Mouse (Mus musculus): ENCODE results near the gene Rnf181.

Rnf181 gene

DNA sequence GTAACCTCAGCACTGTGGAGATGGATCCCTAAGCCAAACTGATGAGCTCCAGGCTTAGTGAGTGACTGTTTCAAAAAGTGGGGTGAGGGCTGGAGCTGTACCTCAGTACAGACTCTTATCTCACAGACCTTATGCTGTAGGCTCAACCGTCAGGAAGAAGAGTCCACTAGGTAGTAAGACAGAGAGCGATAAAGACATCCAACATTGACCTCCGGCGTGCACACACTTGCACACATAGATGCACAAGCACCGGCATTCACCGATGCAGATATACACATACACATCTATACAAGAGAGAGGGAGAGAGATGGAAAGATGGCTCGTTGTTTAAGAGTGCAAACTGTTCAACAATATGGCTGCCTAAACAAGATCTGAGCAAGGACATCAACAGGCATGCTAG is 17.2 kb upstream of the Rnf181 start:
- DNase-seq: no peak

DNA sequence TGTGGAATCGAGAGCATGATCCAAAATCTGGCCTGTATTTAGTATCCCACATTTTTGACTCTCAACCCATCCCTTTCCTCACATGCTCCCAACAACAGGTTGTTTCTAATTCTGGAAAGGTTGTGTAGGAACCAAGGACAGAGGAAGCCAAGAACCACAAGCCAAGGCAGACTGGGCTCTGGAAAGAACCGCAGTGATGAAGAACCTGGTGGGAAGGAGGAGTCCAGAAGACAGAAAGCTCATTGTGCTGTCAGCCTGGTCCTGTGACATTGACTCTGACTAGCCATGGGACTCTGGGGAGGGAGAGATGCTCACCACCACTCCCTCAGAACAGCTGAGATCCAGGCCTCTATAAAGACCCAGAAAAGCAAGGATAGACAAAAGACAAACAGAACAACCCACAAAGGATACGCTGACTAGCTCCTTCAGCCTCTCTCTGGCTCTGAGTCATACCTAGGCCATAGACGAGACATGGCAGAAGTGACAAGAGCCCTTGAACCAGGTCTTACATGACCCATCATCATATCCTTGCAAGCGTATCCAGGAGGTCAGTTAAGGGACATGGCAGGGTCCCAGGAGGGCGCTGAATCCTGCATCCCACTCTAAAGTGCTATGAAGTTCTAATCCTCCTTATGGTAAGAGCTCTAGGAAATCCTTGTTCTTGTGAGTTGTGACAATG is 16.5 kb upstream of the Rnf181 start:
- no peak for DNase-seq

DNA sequence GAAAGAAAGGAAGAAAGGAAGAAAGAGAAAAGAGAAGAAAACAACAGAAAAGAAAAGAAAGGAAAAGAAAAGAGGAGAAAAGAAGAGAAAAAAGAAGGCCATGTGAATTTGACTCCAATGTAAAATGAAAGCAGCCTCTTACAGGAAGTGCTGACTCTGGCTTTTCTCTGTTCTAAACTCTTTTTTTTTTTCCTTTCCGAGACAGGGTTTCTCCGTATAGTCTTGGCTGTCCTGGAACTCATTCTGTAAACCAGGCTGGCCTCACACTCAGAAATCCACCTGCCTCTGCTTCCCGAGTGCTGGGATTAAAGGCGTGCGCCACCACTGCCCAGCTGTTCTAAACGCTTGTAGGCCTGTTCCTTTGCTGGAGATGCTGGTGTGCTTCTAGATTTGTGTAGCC is 15.7 kb upstream of the Rnf181 start:
- DNase-seq: no peak

DNA sequence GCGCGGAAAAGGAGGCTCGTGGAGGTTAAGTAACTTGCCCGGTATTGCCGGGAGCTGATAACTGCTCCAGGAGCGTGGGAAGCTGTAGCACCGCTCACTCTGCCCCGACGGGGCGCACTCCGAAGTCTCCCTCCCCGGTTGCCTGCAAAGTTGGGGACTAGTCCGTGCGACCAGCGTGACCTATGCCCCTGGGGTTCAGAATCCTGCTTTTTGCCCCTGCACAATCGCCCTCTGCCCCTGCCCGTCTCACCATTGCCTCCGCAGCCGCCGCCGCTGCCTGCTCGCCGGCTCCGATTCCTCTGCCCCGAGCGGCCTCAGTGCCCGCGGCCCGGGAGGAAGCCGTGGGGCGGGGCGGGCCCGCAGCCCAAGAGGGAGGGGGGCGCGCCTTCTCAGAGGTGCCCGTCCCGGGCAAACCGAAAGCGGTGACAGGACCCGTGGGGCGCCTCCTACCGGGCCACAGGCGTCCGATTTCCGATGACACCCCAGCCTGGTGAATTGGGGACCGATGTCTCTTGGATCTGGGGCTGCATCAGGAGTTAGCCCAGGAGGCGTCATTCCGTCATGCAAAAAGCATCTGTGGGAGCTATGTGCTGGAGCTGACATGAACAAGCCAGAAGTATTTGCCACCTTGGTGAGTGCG is 13.5 kb upstream of the Rnf181 start, which contains the start of gene Vamp5:
TSS of gene Vamp5 (minus strand) at position 338 of the 640 bp plus-strand sequence.
- DNase-seq: peak; percentile 95

DNA sequence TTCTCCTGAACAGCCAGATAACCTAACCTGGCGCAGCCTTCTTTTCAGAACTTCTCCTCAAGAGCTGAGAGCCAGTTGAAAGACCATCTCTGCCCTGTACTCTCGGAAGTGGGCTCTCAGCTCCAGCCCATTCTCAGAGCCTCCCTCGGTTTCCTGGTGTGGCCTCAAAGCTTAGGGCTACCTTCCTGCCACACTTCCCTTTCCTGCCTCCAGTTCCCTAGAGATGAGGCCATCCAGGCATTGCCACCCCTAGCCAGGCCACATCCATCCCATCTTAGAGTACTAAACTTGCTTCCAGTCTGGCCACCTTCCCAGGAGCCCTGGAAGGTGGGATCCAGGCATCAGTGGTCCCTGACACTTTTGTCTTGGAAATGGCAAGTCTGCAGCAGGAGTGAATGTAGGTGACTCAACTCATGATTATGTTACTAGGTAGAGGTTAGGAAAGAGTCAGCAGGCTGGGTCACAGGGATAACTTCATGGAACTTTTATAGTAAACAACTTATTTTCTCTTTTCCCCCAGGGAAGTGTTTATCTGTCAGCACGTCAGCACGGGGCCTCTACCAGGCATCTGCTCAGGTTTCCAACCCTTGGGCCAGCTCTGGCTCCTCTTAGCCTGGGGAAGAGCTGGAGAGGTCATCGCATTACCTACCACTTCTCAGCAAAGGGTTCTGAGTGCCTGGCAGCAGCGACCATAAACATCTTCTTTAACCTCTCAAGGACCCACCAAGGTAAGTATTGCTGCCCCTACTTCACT is 12.8 kb upstream of the Rnf181 start:
- DNase-seq: peak; percentile 11

DNA sequence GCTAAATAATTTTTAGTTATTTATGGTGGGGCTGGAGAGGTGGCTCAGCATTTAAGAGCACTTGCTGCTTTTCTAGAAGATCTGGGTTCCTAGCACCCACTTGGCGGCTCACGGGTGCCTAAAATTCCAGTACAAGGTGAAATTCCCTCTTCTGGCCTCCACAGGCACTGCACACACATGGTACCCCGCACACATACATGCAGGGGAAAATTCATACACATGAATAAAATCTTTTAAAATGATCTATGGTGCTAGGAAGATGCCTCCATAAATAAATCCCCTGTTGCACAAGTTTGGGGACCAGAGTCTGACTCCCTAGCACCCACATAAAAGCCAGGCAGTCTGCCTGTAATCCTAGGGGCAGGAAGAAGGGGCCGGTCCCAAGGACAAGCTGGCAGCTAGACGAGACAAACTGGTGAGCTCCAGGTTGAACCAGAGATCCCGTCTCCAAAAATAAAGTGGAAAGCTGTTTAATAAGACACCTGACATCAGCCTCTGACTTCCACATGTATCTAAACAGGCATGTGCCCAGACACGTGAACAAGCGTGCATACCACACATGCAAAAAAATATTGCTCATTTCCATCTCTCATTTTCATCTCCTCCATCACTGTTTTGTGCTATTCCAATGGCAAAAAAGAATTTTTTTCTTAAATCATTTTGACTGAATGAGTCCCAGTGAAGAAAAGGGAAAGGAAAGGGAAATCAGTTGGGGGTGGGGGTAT is 11.9 kb upstream of the Rnf181 start:
- DNase-seq: no peak

DNA sequence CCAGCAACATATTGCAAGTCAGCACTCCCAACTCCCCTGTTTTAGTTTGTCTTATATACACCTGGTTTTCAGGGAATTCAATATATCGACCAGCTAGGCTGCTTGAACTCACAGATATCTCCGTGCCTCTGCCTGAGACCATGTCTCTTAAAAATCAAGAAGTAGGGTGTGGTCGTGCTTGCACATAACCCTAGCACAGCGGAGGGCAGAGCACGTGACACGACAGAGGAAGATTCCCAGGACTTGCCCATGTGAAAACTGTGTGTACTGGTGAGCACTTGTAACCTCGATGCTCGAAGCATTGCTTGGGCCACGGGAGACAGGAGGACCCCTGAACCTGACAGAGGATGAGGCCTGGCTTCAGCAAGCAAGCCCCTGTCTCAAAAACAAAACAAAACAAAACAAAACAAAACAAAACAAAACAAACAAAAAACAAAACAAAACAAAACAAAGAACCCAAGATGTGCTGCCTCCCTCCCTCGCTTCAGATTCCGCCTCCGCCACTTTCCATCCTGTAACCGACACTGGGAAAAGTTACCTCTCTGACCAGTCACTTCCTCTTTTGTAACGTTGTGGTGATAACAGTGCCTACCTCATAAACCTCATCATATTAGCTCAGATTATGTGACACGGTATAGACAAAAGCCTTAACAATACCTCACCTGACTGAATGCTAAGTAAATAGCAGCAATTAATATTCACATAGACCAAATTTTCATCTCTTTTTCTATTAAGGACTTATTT is 8.2 kb upstream of the Rnf181 start:
- peak; percentile 11 for DNase-seq

DNA sequence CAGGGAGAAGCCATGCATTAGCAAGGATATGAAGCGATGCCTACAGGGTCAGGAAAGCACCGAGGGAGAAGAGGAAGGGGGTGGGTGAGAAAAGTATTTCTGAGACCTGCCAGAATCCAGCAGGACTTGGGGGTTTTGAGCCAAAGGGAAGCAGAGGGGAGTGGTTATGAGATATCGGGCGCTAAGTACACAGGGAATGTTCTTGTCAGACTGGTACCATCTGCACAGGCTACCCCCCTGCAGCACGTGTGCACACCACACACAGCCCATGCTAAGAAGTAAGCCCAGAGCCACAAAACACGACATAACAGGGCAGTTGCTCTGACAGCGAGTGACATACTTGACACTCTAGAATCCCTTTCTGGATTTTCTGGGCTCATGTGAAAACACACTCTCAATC is 7.5 kb upstream of the Rnf181 start:
- DNase-seq: no peak

DNA sequence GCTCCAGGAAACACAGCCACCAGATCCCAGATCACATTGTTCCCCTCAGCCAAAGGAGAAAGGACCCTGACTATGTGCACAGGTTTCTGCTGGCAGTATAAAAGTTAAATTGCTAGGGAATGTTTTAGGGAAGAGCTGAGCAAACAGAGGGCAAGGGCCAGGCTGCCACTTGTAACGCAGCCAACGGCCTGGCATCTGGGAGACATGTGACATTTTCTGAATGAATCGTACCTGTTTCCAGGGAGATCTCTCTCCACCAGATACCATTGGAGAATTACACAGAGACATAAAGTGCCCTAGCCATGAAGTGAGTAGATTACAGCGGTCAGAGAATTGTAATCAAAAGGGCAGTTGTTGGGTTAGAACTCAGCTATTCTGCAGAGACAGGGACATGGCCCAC is 6.4 kb upstream of the Rnf181 start:
- no peak for DNase-seq

DNA sequence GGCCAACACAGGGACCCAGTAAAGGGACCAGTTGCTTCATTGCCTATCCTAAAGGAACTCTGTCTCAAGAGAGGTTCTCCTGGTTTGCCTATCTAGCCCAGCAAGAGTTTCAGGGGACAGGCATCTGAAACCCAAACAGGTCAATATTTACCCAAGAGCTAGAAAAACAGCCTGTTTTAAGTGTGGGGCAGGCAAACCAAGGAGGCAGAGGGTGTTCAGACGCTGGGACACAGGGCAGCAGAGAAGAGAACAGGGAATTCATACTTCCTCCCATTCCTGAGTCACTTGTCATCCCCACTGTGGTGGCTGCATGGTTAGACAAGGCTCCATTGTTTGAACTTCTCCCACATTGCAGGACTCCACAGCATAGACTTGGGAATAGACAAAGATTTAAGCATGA is 4.8 kb upstream of the Rnf181 start:
- no peak for DNase-seq

DNA sequence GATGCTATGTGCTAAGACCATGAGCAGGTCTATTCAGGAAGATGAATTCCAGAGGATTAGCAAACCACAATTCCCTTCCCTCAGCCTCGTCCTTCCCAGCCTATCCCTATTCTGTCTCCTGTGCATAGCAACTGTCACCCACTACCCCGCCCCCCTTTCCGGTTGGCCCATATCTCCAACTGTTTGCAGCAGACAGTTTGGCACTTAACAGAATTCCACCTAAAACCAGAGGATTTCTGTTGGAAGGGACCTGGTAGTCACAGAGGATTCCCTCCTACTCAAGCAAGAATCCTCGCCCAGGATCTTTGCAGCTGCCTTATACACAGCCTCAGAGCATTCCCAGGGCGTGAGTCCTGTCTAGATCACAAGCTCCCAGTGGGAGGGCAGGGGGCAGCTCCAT is 4.4 kb upstream of the Rnf181 start:
- no peak for DNase-seq

DNA sequence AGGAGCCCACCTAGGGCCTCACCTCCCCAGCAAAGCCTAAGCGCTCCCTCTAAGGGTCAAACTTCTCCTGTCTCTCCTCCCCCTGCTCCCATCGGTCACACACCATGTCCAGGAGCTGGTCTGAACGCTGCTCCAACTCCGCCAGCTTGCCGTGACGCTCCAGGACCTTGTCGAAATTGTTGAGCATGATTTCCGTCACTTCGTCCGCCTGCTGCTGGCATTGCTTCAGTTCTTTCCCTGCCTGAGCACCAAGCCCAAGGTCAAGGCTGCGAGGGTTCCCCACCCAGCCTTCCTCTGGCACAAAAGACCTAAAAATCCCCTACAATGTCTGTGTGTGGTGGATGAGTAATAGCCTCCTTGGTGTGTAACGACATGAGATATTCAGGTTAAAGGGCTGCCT is 3.3 kb upstream of the Rnf181 start:
- DNase-seq: no peak

DNA sequence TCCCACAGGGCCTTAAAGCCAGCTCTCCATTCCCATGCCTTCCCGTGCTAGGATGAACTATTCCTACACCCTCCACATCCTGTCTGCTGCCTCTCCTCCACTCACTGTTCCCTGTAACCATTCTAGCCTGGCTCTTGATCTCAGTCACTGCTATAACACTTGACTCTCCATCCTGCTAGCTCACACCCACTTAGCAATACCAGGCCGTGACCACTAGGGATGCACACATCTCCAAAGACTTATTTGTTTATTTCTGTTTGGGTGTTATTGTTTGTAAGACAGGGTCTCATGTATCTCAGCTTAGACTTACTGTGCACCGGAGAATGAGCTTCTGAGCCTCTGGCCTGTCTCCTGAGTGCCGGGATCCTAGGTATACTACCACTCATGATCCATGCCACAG is 2.8 kb upstream of the Rnf181 start:
- DNase-seq: no peak

DNA sequence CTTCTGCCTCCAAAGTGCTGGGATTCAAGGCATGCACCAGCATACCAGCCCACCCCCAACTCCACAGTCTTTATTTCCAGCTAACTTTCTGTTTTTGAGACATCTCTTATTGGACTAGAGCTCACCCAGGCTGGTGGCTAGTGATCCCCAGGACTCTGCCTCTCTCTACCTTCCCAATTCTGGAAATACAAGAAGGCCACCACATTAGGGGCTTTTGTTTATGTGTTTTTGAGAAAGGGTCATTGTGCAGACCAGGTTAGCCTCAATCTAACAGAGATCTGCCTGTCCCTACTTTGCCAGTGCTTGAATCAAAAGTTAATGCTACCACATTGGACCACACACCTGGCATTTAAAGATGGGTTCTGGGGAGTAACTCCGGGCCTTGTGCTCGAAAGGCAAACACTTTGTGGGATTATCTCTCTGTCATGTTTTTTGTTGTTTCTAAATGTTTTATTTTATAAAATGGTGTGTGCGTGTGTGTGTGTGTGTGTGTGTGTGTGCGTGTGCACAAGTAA is 761 bp upstream of the Rnf181 start:
- DNase-seq: no peak

DNA sequence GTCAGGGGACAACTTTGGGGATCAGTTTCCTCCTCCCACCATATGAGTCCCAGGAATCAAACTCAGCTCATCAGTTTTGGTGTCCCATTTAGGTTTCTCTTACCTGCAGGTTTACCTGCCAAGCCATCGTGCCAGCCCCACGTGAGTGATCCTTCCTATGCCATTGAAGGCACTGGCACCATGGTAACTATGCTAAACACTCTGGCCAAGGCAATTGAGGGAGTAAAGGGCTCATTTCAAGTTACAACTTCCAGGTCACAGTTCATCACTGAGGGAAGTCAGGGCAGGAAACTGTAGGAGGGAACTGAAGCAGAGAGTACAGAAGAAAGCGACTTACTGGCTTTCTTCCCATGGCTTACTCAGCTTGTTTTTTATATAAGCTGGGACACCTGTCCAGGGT is 452 bp downstream of the Rnf181 start:
- no peak for DNase-seq

DNA sequence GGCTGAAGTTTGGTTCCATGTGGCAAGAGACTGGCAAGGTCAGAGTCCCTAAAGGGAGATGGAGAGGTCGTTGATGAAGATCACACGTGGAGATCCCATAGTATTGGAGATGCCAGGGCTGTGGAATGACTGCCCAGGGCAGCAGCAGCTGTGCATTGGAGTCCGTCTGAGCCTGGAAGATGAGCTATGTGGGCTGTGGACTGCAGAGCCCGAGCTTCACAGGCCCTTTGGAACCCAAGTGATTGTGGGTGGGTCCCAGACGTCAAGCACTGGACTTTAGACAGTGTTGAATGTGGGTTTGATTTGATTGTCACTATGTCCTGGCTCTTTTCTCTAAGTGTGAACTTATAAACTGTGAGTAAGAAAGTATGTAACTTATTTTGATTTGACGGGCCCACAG is 1.8 kb downstream of the Rnf181 start:
- no peak for DNase-seq

DNA sequence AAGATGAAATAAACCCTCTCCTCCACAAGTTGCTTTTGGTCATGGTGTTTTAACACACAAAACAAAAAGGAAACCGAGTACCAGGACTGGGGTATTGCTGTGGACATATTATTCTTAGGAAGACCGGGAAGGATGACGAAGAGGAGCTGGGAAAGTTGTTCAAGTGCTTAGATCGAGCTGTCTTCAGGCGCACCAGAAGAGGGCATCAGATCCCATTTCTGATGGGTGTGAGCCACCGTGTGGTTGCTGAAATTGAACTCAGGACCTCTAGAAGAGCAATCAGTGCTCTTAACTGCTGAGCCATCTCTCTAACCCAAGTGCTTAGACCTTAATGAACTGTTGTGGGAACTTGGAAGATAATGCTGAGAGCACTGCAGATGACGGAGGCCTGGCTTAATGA is 2.7 kb downstream of the Rnf181 start:
- DNase-seq: no peak

DNA sequence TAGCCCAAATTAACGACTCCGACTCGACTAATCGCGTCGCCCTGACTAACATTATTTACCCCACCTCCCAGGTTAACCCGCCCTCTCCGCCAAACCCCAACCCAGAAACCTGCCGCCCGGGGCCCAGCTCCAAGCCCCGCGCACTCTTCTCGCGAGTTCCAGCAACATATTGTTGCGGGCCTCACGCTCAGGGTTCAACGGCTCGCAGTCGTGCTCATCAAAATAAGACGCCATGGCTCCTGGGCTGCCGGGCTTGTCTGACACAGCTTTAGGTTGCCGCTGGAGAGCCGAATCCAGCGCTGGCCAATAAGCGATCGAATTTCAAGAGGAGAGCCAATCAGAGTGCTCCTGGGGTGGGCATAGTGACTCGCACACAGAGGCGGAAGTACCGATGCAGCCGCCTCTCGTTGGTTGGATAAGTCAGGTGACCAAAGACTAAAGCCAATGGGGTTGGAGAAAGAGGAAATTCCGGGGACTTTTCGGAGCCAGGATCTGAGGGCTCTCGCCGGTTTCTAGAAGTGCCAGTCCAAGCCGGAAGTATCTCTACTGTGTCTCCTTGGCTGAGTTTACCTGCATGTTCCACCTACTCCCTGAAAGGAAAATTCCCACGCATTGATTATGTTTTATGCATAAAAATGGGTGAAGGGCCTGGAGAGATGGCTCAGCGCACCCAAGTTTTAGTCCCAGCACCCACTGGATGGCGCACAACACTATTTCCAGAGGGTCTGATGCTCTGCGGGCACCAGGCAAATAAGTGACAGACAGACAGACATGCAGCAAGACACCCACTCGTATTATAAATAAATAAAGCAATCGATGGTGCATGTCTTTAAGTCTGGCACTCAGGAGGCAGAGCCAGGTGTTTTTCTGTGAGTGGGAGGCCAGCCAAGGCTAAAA is 4.4 kb downstream of the Rnf181 start:
- peak; percentile 95 for DNase-seq

DNA sequence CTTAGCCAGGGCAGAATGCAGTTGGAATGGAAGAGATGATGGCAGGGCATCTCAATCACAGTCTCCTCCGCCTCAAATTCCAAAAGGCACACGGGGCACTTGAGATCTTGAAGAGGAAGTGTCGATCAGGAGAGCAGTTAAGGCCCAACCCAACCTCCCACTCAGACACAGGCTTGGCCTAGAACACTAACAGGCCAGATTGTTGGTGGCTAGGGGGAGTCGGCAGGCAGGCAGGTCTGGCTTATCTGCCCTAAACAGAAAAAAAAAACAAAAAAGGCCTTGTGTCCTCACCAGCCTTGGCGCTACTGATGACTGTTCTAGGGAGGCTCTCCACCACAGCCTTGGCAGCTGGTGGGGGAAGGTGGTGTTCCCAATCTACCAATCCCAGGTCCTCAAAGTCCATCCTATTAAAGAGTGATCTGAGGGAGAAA is 5.6 kb downstream of the Rnf181 start:
- DNase-seq: no peak

DNA sequence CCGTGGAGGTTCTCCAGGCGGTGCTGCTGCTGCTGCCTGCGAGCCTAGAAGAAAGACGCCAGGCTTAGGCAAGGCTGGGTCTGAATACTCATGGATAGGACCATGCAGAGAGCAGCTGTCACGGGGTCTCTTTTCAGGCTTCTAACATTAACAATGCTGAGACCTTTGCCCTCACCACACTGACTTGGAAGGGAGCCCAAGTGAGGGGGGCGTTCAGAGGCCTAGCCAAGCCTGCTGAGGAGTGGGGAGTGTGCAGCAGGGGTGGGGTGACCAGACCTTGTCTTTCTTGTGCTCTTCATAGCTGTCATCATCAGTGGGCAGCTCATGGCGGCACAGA is 6.2 kb downstream of the Rnf181 start:
- no peak for DNase-seq

DNA sequence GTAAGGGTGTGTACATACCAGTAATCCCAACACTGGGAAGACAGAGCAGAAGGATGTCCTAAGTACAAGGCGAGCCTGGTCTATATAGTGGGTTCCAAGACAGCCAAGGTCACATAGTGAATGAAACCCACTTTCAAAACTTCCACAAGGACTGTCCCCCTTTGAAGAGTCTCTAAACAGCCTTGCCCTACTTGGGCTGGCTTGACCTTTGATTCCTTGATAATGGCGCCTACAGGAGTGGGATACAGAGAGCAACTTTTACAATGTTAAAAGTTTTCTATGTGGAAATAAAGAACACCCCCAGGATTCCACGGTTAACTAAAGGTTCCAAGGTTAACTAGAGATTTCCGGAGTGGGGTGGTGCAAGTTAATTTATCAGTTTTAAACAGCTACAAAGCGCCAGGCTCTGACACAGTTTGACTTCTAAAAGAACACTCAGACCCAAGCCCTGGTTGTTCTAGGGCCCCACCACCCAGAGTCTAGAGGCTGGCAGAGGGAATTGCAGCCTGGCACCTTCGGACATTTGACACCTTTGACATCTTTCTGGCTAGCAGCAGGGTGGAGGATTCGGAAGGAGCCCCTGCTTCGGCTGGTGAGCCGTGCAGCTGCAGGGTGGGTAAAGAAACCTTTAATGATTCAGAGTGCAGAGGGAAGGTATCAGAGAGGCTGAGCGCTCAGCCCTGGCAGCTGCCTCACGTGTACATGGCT is 6.7 kb downstream of the Rnf181 start:
- no peak for DNase-seq
